Mouse (Mus musculus) forebrain, embryonic 11.5 days (tissue): Measurements from ENCODE around the gene Bcl2l11. TPM values are rescaled to one million over a fixed set of nuclear protein-coding genes. Genes with fewer than 3 reads are reported as not detected.

Experiments
- ATAC-seq: fragments of 200-750 bp; cut with Nextera tagmentation; replicated peaks from 2 replicates; pipeline ENCODE4 v1.8.0; 2017; ENCODE audit warnings: moderate TSS enrichment; ENCODE audit not compliant: low FRiP score
- DNase-seq: peaks from one replicate; pipeline ENCODE4 v3.0.0-alpha.2; 2017; ENCODE audit warnings: low spot score
- H3K27ac ChIP-seq: fragments of 300-500 bp; sonication (generic); 2 replicates; pipeline ENCODE4 v1.5.1; 2014; ENCODE audit warnings: low read depth, low read length
- H3K27me3 ChIP-seq: fragments of 300-500 bp; sonication (generic); 2 replicates; pipeline ENCODE4 v1.6.1; 2014; ENCODE audit warnings: mild to moderate bottlenecking, low read length, mixed read lengths; ENCODE audit not compliant: control insufficient read depth, insufficient read depth
- H3K36me3 ChIP-seq: fragments of 300-500 bp; sonication (generic); 2 replicates; pipeline ENCODE4 v1.6.1; 2014; ENCODE audit warnings: mild to moderate bottlenecking, low read length, moderate library complexity, mixed read lengths; ENCODE audit not compliant: control insufficient read depth, insufficient read depth
- H3K4me1 ChIP-seq: fragments of 300-500 bp; sonication (generic); replicated peaks from 2 replicates; pipeline ENCODE4 v1.6.1; 2014; ENCODE audit warnings: low read length, mixed read lengths; ENCODE audit not compliant: control insufficient read depth, insufficient read depth
- H3K4me2 ChIP-seq: fragments of 300-500 bp; sonication (generic); 2 replicates; pipeline ENCODE4 v1.6.1; 2014; ENCODE audit warnings: low read depth, mild to moderate bottlenecking, low read length, moderate library complexity, mixed read lengths; ENCODE audit not compliant: severe bottlenecking
- H3K4me3 ChIP-seq: fragments of 300-500 bp; sonication (generic); 2 replicates; pipeline ENCODE4 v1.5.1; 2014; ENCODE audit warnings: low read depth, low read length
- H3K9ac ChIP-seq: fragments of 300-500 bp; sonication (generic); 2 replicates; pipeline ENCODE4 v1.6.1; 2014; ENCODE audit warnings: low read length
- H3K9me3 ChIP-seq: fragments of 300-500 bp; sonication (generic); 2 replicates; pipeline ENCODE4 v1.6.1; 2016; ENCODE audit warnings: low read length, mixed read lengths; ENCODE audit not compliant: control insufficient read depth
- WGBS: fragments of 180-500 bp; shearing (Covaris S2); extraction: QIAGEN DNeasy Blood & Tissue Kit; methylation state at CpG from one replicate; pipeline ENCODE4 v1.1.7; 2014; 5-methylcytosine and 5-hydroxymethylcytosine counted together
- polyA plus RNA-seq: library from polyadenylated mRNA; unstranded; fragments of >200 nt; fragmentation: Nextera tagmentation; extraction: Ambion mirVana; gene quantifications from 2 replicates; pipeline ENCODE4 v1.2.1, GENCODE M21; 2014

Gene Bcl2l11
- polyA plus RNA-seq, 1 experiment from 2014 or later: 17.7 TPM

GRCm38 (mm10) chr2:128138924-128139323 is 13.1 kb downstream of the Bcl2l11 start:
- H3K4me1 ChIP-seq: no peaks in the 10 kb centered on the region
- no peak overlapping the region for H3K9ac ChIP-seq
- H3K4me2 ChIP-seq: no peak overlapping the region
- no peak overlapping the region for H3K27ac ChIP-seq
- H3K36me3 ChIP-seq: no peaks in the 10 kb centered on the region; the same call in 1 of the 2 replicates
- ATAC-seq: no peak
- DNase-seq: no peak
- 79% methylated on average over 8 of the region's 8 CpGs for WGBS
- H3K9me3 ChIP-seq: no peaks in the 10 kb centered on the region
- no peak overlapping the region for H3K4me3 ChIP-seq
- H3K27me3 ChIP-seq: no peaks in the 10 kb centered on the region

DNA sequence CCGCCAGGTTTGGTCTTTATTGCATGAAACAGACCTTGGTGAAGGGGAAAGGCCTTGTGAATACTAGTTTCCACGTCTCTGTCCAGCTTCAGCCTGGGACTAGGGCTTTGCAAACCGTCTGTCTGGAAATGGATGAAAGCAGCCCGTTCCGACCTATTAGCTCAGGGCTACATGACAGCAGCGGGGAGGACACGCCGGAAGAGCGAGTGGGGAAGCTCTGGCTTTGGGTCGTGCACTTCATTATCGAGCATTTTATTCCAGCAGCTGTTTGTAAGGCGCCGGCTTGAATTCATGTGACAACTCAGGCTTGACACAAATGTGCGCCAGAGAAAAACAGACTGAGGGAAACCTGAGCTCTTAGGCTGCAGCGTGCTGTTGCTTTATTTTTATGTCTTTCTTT is 13.9 kb downstream of the Bcl2l11 start:
- Histone ChIP-seq H3K27ac (no peak overlapping the region), H3K9ac (no peak overlapping the region), H3K4me3 (no peak overlapping the region), H3K4me2 (no peak overlapping the region), H3K36me3 (no peaks in the 10 kb centered on the region; the same call in 1 of the 2 replicates), H3K27me3 (no peaks in the 10 kb centered on the region), H3K4me1 (no peaks in the 10 kb centered on the region), H3K9me3 (no peaks in the 10 kb centered on the region)
- 74% methylated on average over 15 of the region's 15 CpGs for WGBS
- no peak for DNase-seq
- ATAC-seq: no peak

- ATAC-seq (no peak), DNase-seq (no peak)
- Histone ChIP-seq H3K4me3 (no peak overlapping the region), H3K36me3 (no peaks in the 10 kb centered on the region), H3K9ac (no peak overlapping the region), H3K27ac (no peak overlapping the region), H3K27me3 (no peaks in the 10 kb centered on the region), H3K4me1 (no peaks in the 10 kb centered on the region), H3K4me2 (no peak overlapping the region), H3K9me3 (no peaks in the 10 kb centered on the region)
- 83% methylated on average over 3 of the region's 3 CpGs for WGBS
These were observed 14.3 kb downstream of the Bcl2l11 start for GRCm38 (mm10) chr2:128140183-128140582.

DNA sequence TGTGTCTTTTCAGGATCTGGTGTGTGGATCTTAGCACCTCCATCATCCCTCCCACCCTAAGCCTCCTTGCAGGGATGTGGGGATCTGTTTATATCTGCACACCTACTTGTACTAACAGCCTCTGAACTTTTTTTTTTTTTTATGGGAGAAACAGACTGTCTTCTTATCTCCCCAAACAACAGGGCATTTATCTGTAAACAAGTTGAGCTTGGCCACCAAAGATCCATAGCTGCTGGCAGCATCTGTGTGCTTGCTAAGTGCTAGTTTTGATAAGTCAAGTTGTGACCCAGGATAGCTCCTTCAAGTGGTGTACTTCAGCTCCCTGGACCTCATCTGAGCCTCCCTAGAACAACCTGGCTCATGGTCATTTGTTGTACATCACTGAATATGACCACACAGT is 18.2 kb downstream of the Bcl2l11 start:
- H3K4me1 ChIP-seq: no peaks in the 10 kb centered on the region
- H3K4me3 ChIP-seq: no peak overlapping the region
- H3K4me2 ChIP-seq: no peak overlapping the region
- H3K27ac ChIP-seq: no peak overlapping the region
- no peaks in the 10 kb centered on the region for H3K9me3 ChIP-seq
- no peak for DNase-seq
- H3K9ac ChIP-seq: no peak overlapping the region
- ATAC-seq: no peak
- H3K27me3 ChIP-seq: no peaks in the 10 kb centered on the region
- no peaks in the 10 kb centered on the region for H3K36me3 ChIP-seq

GRCm38 (mm10) chr2:128145433-128145832 is 19.6 kb downstream of the Bcl2l11 start:
- H3K36me3 ChIP-seq: no peaks in the 10 kb centered on the region; the same call in 1 of the 2 replicates
- no peak for ATAC-seq

GRCm38 (mm10) chr2:128149596-128149995 is 23.8 kb downstream of the Bcl2l11 start:
- 80% methylated on average over 5 of the region's 5 CpGs for WGBS
- no peak for ATAC-seq
- Histone ChIP-seq H3K4me1 (peaks cover 3% of the 10 kb centered on the region; the same call in 1 of the 2 replicates), H3K27ac (no peak overlapping the region), H3K9ac (no peak overlapping the region), H3K4me3 (no peak overlapping the region), H3K9me3 (no peaks in the 10 kb centered on the region), H3K36me3 (no peaks in the 10 kb centered on the region; the same call in 1 of the 2 replicates), H3K4me2 (no peak overlapping the region), H3K27me3 (no peaks in the 10 kb centered on the region)
- no peak for DNase-seq

More at GRCm38 (mm10) chr2:128145433-128145832, 19.6 kb downstream of the Bcl2l11 start:
- Histone ChIP-seq H3K9ac (no peak overlapping the region), H3K4me1 (no peaks in the 10 kb centered on the region), H3K27ac (no peak overlapping the region), H3K4me2 (no peak overlapping the region), H3K9me3 (no peaks in the 10 kb centered on the region), H3K27me3 (no peaks in the 10 kb centered on the region), H3K4me3 (no peak overlapping the region)
- 86% methylated on average over 3 of the region's 3 CpGs for WGBS
- DNase-seq: no peak

GRCm38 (mm10) chr2:128152211-128152610 is 26.4 kb downstream of the Bcl2l11 start:
- Histone ChIP-seq H3K4me2 (no peak overlapping the region), H3K9me3 (no peaks in the 10 kb centered on the region), H3K4me1 (peaks cover 3% of the 10 kb centered on the region; the same call in 1 of the 2 replicates), H3K27ac (no peak overlapping the region), H3K36me3 (no peaks in the 10 kb centered on the region; the same call in 1 of the 2 replicates), H3K9ac (no peak overlapping the region), H3K4me3 (no peak overlapping the region), H3K27me3 (no peaks in the 10 kb centered on the region)
- DNase-seq: no peak
- 91% methylated on average over 9 of the region's 9 CpGs for WGBS
- no peak for ATAC-seq

DNA sequence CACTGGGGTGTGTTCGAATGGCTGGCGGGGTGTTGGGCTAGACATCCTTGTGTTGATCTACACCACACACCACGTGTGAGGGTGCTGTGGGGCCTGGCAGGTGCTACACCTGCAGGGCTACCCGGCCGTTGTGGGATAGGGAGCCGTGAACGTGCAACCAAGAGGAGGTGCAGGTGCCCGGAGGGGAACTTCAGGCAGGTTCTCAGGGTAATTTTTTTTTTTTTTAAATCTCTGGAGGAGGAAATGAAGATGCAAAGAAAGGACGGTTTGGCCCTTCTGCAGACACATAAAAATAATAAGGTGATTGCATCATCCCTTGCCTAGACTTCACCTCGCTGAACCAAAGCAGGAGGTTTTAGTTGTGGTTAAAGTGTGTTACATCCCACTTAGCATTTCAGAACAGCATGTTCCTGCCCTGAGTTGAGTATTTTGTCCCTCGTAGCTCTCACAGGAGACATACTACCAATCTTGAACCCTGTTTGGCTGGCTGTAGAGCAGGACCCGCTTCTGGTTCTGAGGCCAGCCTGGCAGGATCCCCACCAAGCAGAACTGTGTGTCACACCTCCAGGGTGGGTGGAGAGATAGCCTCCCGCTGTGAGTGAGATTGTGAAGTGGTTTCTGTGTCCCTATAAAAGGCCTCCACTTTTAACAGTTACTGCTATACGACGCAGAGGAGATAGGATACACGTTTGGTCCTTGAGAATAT is 27.2 kb downstream of the Bcl2l11 start:
- Histone ChIP-seq H3K4me1 (peaks cover 3% of the 10 kb centered on the region; the same call in 1 of the 2 replicates), H3K27me3 (no peaks in the 10 kb centered on the region), H3K36me3 (no peaks in the 10 kb centered on the region; the same call in 1 of the 2 replicates), H3K4me2 (no peak overlapping the region), H3K9me3 (no peaks in the 10 kb centered on the region), H3K4me3 (no peak overlapping the region), H3K27ac (no peak overlapping the region), H3K9ac (no peak overlapping the region)
- DNase-seq: no peak
- no peak for ATAC-seq
- WGBS: 87% methylated on average over 16 of the region's 16 CpGs

- H3K4me3 ChIP-seq: no peak overlapping the region
- no peak for ATAC-seq
- H3K4me1 ChIP-seq: peaks cover 3% of the 10 kb centered on the region; the same call in 1 of the 2 replicates
- no peak overlapping the region for H3K9ac ChIP-seq
- no peak for DNase-seq
- WGBS: 63% methylated on average over 11 of the region's 11 CpGs
- no peak overlapping the region for H3K4me2 ChIP-seq
- no peak overlapping the region for H3K27ac ChIP-seq
- no peaks in the 10 kb centered on the region; the same call in 1 of the 2 replicates for H3K36me3 ChIP-seq
- H3K27me3 ChIP-seq: no peaks in the 10 kb centered on the region
- no peaks in the 10 kb centered on the region for H3K9me3 ChIP-seq
These were observed 27.7 kb downstream of the Bcl2l11 start for GRCm38 (mm10) chr2:128153551-128153910.
